Mouse (Mus musculus) hindbrain, postnatal 0 days (tissue): ENCODE data around the gene Cr1l. TPM values are rescaled to one million over a fixed set of nuclear protein-coding genes. Genes with fewer than 3 reads are reported as not detected.

Experiments
- ATAC-seq: fragments of 200-750 bp; cut with Nextera tagmentation; 2 replicates; pipeline ENCODE4 v1.8.0; 2017; ENCODE audit warnings: mild to moderate bottlenecking, moderate TSS enrichment, moderate library complexity
- DNase-seq: peaks from one replicate; pipeline ENCODE4 v3.0.0-alpha.2; 2015; ENCODE audit warnings: low spot score
- H3K27ac ChIP-seq: fragments of 300-500 bp; sonication (generic); 2 replicates; pipeline ENCODE4 v1.5.1; 2014; ENCODE audit warnings: mild to moderate bottlenecking
- H3K27me3 ChIP-seq: fragments of 300-500 bp; sonication (generic); 2 replicates; pipeline ENCODE4 v1.6.1; 2014; ENCODE audit warnings: low read length, mixed read lengths; ENCODE audit not compliant: insufficient read depth
- H3K36me3 ChIP-seq: fragments of 300-500 bp; sonication (generic); 2 replicates; pipeline ENCODE4 v1.6.1; 2014; ENCODE audit warnings: low read length, mixed read lengths; ENCODE audit not compliant: insufficient read depth
- H3K4me1 ChIP-seq: fragments of 300-500 bp; sonication (generic); 2 replicates; pipeline ENCODE4 v1.6.1; 2014; ENCODE audit warnings: antibody characterized with exemption, low read length, mixed read lengths; ENCODE audit not compliant: insufficient read depth
- H3K4me2 ChIP-seq: fragments of 300-500 bp; sonication (generic); 2 replicates; pipeline ENCODE4 v1.6.1; 2014; ENCODE audit warnings: low read depth, mild to moderate bottlenecking, low read length, moderate library complexity, mixed read lengths
- H3K4me3 ChIP-seq: fragments of 300-500 bp; sonication (generic); 2 replicates; pipeline ENCODE4 v1.5.1; 2014; ENCODE audit warnings: low read length
- H3K9ac ChIP-seq: fragments of 300-500 bp; sonication (generic); replicated peaks from 2 replicates; pipeline ENCODE4 v1.6.1; 2014; ENCODE audit warnings: mild to moderate bottlenecking, low read length, moderate library complexity, mixed read lengths
- H3K9me3 ChIP-seq: fragments of 300-500 bp; sonication (generic); 2 replicates; pipeline ENCODE4 v1.6.1; 2016; ENCODE audit warnings: low read length, mixed read lengths
- CTCF ChIP-seq: IDR thresholded peaks from 2 replicates; pipeline ENCODE4 v1.5.1; 2016; ENCODE audit warnings: antibody characterized with exemption, control low read depth, low read depth
- WGBS: fragments of 180-500 bp; shearing (Covaris S2); extraction: QIAGEN DNeasy Blood & Tissue Kit; methylation state at CpG from one replicate; pipeline ENCODE4 v1.1.7; 2014; 5-methylcytosine and 5-hydroxymethylcytosine counted together
- polyA plus RNA-seq: library from polyadenylated mRNA; unstranded; fragments of >200 nt; fragmentation: Nextera tagmentation; extraction: Ambion mirVana; gene quantifications from 2 replicates; pipeline ENCODE4 v1.2.1, GENCODE M21; 2015
- total RNA-seq: library from RNA; depleted of rRNA; stranded (reverse); fragments of >200 nt; gene quantifications from 2 replicates; pipeline ENCODE4 v1.2.3, GENCODE M21; 2014; rRNA removed

The Cr1l gene
- total RNA-seq (57.1 and 59.2 TPM in 2 replicates), polyA plus RNA-seq (45.2 and 46.8 TPM in 2 replicates)

GRCm38 (mm10) chr1:195130953-195131674, at the start of gene Cr1l:
TSS of gene Cr1l (minus strand) at chr1:195131586.
- Histone ChIP-seq H3K36me3 (no peaks in the 10 kb centered on the region), H3K4me1 (no peaks in the 10 kb centered on the region), H3K27ac (peak within 1 kb of the TSS; percentile 93), H3K9ac (peak within 1 kb of the TSS; percentile 84), H3K27me3 (no peaks in the 10 kb centered on the region), H3K4me3 (peak within 1 kb of the TSS; percentile 62), H3K4me2 (peak within 1 kb of the TSS; percentile 64), H3K9me3 (no peaks in the 10 kb centered on the region)
- DNase-seq (peak; percentile 94), ATAC-seq (peak; percentile 99)
- under 1% methylated on average over 31 of the region's 31 CpGs for WGBS
- TF ChIP-seq CTCF, result peak; percentile 82

- 9% methylated on average over 20 of the region's 20 CpGs for WGBS
These were observed 44.9 kb upstream of the Cr1l start, which contains the start of gene Cr2 for GRCm38 (mm10) chr1:195175980-195176931. TSS of gene Cr2 (minus strand) at chr1:195176716.

GRCm38 (mm10) chr1:195164996-195165755, 33.8 kb upstream of the Cr1l start:
- DNase-seq (no peak), ATAC-seq (no peak)
- WGBS, result 81% methylated on average over 9 of the region's 9 CpGs
- no peak overlapping the region for H3K9ac ChIP-seq
- no peak for TF ChIP-seq CTCF
- H3K27me3 ChIP-seq, result no peaks in the 10 kb centered on the region
- H3K27ac ChIP-seq, result no peak overlapping the region
- H3K9me3 ChIP-seq, result no peaks in the 10 kb centered on the region
- no peaks in the 10 kb centered on the region for H3K36me3 ChIP-seq
- H3K4me2 ChIP-seq, result no peak overlapping the region
- no peak overlapping the region for H3K4me3 ChIP-seq
- H3K4me1 ChIP-seq, result no peaks in the 10 kb centered on the region

More at GRCm38 (mm10) chr1:195175980-195176931, 44.9 kb upstream of the Cr1l start, which contains the start of gene Cr2:
- TF ChIP-seq CTCF, result peak; percentile 66
- Histone ChIP-seq H3K27ac (no peak within 1 kb of the TSS), H3K9me3 (no peaks in the 10 kb centered on the region), H3K9ac (peak within 1 kb of the TSS; percentile 35; the same call in 1 of the 2 replicates), H3K27me3 (no peaks in the 10 kb centered on the region), H3K4me2 (peak within 1 kb of the TSS; percentile 65), H3K36me3 (no peaks in the 10 kb centered on the region), H3K4me3 (peak within 1 kb of the TSS; percentile 34), H3K4me1 (no peaks in the 10 kb centered on the region)
- ATAC-seq (peak; percentile 94), DNase-seq (peak; percentile 84)

DNA sequence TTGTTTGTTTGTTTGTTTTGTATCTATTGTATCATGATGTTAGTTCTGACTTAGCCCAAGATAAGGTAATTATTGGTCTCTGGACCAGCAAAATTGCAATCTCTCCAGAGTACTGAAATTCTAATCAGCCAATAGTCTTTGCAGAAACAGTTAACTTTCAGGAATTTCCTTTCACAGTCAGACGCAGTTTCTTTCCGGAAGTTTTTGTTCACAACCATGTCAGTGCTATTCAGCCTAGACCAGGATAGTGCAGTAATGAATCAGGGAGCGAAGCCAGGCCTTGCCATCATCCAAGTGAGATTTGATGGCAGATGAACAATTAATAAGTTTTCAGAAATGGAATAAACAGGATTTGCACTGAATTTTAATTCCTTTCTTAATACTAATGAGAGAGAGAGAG, 684 bp upstream of the Cr1l start:
- Histone ChIP-seq H3K36me3 (no peaks in the 10 kb centered on the region), H3K4me1 (no peaks in the 10 kb centered on the region), H3K9ac (no peak overlapping the region), H3K27me3 (no peaks in the 10 kb centered on the region), H3K4me2 (peak overlapping the region; percentile 64), H3K4me3 (peak overlapping the region; percentile 62; the same call in 1 of the 2 replicates), H3K27ac (peak overlapping the region; percentile 93; the same call in 1 of the 2 replicates), H3K9me3 (no peaks in the 10 kb centered on the region)
- 38% methylated on average over 3 of the region's 3 CpGs for WGBS
- DNase-seq (peak; percentile 1), ATAC-seq (no peak)
- no peak for TF ChIP-seq CTCF

DNA sequence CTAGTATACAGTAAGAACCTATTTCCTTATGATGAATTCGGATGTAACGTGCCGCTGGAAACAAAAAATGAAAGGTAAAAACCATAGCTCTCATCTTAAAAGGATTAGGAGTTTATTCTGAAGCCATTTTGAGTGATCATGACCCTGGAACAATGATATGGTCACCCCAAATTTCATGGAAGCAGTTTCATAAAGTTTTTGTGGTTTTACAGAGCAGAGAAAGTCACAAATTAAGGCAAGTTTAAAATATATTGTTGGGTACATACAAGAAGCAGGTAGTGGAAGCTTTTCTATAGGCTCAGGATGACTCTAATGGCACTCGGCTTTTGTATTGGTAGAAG, 259 bp upstream of the Cr1l start:
- no peaks in the 10 kb centered on the region for H3K36me3 ChIP-seq
- no peaks in the 10 kb centered on the region for H3K9me3 ChIP-seq
- peak overlapping the region; percentile 62 for H3K4me3 ChIP-seq
- no peaks in the 10 kb centered on the region for H3K4me1 ChIP-seq
- peak overlapping the region; percentile 64 for H3K4me2 ChIP-seq
- no peak for TF ChIP-seq CTCF
- ATAC-seq, result no peak
- 20% methylated on average over 4 of the region's 4 CpGs for WGBS
- DNase-seq, result no peak
- peak overlapping the region; percentile 84 for H3K9ac ChIP-seq
- H3K27me3 ChIP-seq, result no peaks in the 10 kb centered on the region
- H3K27ac ChIP-seq, result peak overlapping the region; percentile 93

GRCm38 (mm10) chr1:195130479-195130878, 907 bp downstream of the Cr1l start:
- no peak for TF ChIP-seq CTCF
- no peaks in the 10 kb centered on the region for H3K27me3 ChIP-seq
- H3K9ac ChIP-seq, result peak overlapping the region; percentile 84
- ATAC-seq (peak; percentile 34; the same call in 1 of the 2 replicates), DNase-seq (peak; percentile 5)
- H3K4me3 ChIP-seq, result peak overlapping the region; percentile 62
- no peaks in the 10 kb centered on the region for H3K9me3 ChIP-seq
- no peaks in the 10 kb centered on the region for H3K36me3 ChIP-seq
- peak overlapping the region; percentile 64 for H3K4me2 ChIP-seq
- no peaks in the 10 kb centered on the region for H3K4me1 ChIP-seq
- WGBS, result 15% methylated on average over 2 of the region's 2 CpGs
- peak overlapping the region; percentile 93; the same call in 1 of the 2 replicates for H3K27ac ChIP-seq
